Mouse (Mus musculus): Measurements from ENCODE around the gene Misp. TPM values are rescaled to one million over a fixed set of nuclear protein-coding genes. Genes with fewer than 3 reads are reported as not detected.

The Misp gene
- polyA plus RNA-seq, 1 experiment from 2014 or later = 10.2 TPM

- H3K4me3 ChIP-seq = no peak overlapping the region
- peaks cover 29% of the 10 kb centered on the region for H3K4me1 ChIP-seq
- no peaks in the 10 kb centered on the region for H3K27me3 ChIP-seq
- no peaks in the 10 kb centered on the region for H3K9me3 ChIP-seq
- ATAC-seq (ENCODE audit: borderline replicate concordance, extremely low read depth, low FRiP score, low TSS enrichment) = no peak
- 73% methylated on average over 8 of the region's 8 CpGs for WGBS
- H3K36me3 ChIP-seq = no peaks in the 10 kb centered on the region
- 0 out of 2 replicates have a peak overlapping the region, but pooled peaks have one; percentile 9 for H3K27ac ChIP-seq
- H3K4me2 ChIP-seq = no peak overlapping the region
- H3K9ac ChIP-seq = no peak overlapping the region
Observed at GRCm38 (mm10) chr10:79849941-79850628, 29.3 kb downstream of the Misp start.

DNA sequence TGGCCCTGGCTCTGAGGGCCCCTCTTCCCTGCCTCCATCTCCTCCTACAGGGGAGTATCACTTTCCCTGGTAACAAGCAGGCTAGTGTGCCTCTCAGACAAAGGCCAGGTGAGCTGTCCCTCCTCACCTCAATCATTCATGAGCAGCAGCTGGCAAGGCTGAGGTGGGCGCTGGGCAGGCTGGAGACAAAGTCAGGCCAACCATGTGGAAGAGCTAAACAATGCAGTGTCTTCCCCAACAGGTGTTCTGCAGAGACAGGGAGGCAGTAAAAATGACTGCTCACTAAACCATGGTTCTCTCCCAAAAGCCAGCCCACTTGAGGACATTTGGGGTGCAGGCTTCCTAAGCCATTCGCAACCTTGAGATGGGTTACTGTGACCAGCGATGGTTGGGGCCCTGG, 30.9 kb downstream of the Misp start:
- no peak for ATAC-seq (ENCODE audit: borderline replicate concordance, extremely low read depth, low FRiP score, low TSS enrichment)
- Histone ChIP-seq H3K4me1 (peaks cover 34% of the 10 kb centered on the region), H3K9me3 (no peaks in the 10 kb centered on the region), H3K27me3 (no peaks in the 10 kb centered on the region), H3K4me2 (peak overlapping the region; percentile 84), H3K27ac (peak overlapping the region; percentile 100), H3K4me3 (no peak overlapping the region), H3K36me3 (0 out of 2 replicates have a peak, but pooled peaks cover 3% of the 10 kb centered on the region), H3K9ac (peak overlapping the region; percentile 68; the same call in 1 of the 2 replicates)
- 53% methylated on average over 3 of the region's 3 CpGs for WGBS

DNA sequence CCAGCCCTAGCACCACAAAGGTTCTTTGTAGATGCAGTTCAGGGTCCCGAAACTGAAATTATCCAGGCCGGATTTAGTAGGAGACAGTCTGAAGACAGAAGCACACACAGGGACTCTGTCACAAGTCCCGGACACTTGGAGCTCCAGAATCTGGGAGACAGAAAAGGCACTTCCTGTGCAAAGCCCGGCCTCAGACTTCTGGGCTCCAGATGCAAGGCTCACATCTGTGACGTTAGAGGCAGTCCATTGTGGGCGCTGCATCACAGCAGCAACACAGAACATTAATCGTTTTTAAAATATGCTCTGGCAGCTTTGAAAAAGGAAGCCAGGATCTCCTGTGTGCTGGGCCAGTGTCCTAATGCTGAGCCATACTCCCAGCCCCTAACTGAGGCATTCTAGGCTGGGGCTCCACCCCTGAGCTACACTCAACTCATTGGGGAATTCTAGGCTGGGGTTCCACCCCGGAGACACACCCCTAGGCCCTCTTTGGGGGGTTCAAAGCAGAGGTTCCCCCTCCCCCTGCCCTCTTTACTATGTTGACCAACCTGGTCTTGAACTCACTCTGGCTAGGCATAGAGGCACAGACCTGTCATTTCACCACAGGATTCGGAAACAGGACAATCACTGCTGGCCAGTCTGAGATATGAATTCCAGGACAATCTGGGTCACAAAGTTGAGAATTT, 31.5 kb downstream of the Misp start:
- peak overlapping the region; percentile 100 for H3K27ac ChIP-seq
- H3K36me3 ChIP-seq = 0 out of 2 replicates have a peak, but pooled peaks cover 8% of the 10 kb centered on the region
- peak overlapping the region; percentile 72; the same call in 1 of the 2 replicates for H3K4me3 ChIP-seq
- peak overlapping the region; percentile 68 for H3K9ac ChIP-seq
- peaks cover 40% of the 10 kb centered on the region for H3K4me1 ChIP-seq
- H3K27me3 ChIP-seq = no peaks in the 10 kb centered on the region
- peak overlapping the region; percentile 84 for H3K4me2 ChIP-seq
- no peak for ATAC-seq (ENCODE audit: borderline replicate concordance, extremely low read depth, low FRiP score, low TSS enrichment)
- 19% methylated on average over 9 of the region's 9 CpGs for WGBS
- H3K9me3 ChIP-seq = no peaks in the 10 kb centered on the region

DNA sequence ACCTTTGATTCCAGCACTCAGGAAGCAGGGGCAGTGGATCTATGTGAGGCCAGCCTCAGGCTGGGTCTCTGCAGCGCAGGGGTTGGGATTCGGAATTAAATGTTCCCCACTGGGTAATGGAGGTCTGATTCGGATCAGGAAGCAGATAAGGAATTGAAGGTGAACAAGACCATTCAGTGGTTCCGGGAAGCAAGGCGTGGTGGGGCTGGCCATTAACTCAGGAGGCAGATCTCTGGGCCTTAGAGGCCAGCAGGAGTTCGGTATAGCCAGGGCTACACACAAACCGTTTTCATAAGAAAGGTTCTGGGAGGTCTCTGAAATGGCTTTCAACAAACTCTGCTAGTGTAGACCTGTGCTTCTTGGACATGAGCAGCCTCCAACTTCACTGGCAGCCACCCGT, 32.0 kb downstream of the Misp start:
- Histone ChIP-seq H3K27ac (peak overlapping the region; percentile 100), H3K4me3 (peak overlapping the region; percentile 72), H3K9ac (peak overlapping the region; percentile 68), H3K4me1 (peaks cover 46% of the 10 kb centered on the region), H3K9me3 (no peaks in the 10 kb centered on the region), H3K36me3 (0 out of 2 replicates have a peak, but pooled peaks cover 8% of the 10 kb centered on the region), H3K4me2 (peak overlapping the region; percentile 84), H3K27me3 (no peaks in the 10 kb centered on the region)
- 22% methylated on average over 8 of the region's 8 CpGs for WGBS
- ATAC-seq (ENCODE audit: borderline replicate concordance, extremely low read depth, low FRiP score, low TSS enrichment) = no peak

DNA sequence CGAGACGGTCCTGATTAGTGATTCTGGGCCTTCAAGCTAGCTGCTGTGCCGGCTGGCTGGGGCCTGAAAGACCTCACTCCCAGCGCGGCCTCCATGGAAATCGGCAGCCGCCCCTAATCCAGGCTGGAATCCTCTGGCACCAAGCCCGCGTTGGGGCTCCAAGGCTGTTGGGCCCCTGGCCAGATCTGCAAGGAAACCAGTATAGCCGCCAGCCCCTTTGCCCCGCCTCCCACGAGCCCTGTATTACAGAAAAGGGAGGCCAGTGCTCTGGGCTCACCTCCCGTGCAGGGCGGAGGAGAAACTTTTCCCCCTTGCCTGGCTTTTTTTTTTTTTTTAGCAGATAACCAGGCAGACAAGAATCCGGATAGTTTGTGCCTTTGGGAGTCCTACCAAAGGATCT, 32.6 kb downstream of the Misp start:
- Histone ChIP-seq H3K36me3 (0 out of 2 replicates have a peak, but pooled peaks cover 8% of the 10 kb centered on the region), H3K27me3 (no peaks in the 10 kb centered on the region), H3K4me2 (peak overlapping the region; percentile 84), H3K4me1 (peaks cover 51% of the 10 kb centered on the region), H3K9ac (peak overlapping the region; percentile 68), H3K27ac (peak overlapping the region; percentile 100), H3K9me3 (no peaks in the 10 kb centered on the region), H3K4me3 (peak overlapping the region; percentile 72)
- WGBS = under 1% methylated on average over 15 of the region's 15 CpGs
- peak; percentile 79 for ATAC-seq (ENCODE audit: borderline replicate concordance, extremely low read depth, low FRiP score, low TSS enrichment)

DNA sequence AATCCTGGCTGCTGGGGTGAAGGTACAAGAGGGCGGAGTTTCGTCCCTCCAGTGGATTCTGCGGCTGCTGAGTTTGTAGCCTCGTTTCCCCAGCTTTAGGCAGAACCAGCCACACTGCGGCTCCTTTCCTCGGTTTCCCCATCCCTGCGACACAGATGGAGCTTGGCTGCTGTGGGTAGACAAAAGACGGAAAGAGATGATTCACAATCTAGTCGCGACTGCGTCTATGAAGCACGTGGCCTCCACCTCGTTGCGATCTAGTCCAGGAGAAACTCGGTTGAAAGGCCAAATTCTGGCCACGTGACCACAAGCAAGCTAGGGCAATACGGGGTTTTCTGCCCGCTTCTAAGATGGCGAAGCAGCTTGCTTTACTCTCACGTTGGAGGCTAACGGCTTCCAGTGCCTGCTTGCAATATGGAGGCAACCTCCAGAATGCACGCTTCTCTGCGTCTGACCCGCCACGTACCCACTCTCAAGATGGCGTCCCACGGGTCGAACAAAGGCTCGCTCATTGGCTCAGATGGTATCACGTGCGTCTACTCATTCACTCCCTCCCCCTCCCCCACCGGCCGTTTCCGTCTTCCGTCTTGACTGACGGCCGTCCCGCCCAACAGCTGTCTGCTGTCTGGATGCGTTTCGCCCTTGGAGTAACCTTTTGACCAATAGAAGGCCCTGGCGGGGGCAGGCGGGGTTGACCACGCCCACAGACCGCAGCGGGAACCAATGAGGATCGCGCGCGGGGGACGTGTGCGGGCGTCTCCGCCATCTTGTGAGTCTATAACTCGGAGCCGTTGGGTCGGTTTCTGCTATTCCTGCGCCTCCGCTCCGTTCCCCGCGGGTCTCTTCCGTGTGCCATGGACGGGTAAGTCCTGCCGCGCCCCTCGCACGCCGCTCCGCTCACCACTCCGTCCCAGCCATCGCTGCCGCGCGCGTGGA, 33.3 kb downstream of the Misp start, which contains the start of gene Ptbp1:
Gene Ptbp1, plus strand, starts transcription at position 568 of the 936 bp plus-strand sequence.
- Histone ChIP-seq H3K4me1 (peaks cover 58% of the 10 kb centered on the region), H3K36me3 (peaks cover 14% of the 10 kb centered on the region), H3K27me3 (no peaks in the 10 kb centered on the region), H3K9me3 (no peaks in the 10 kb centered on the region), H3K4me2 (peak within 1 kb of the TSS; percentile 86), H3K4me3 (peak within 1 kb of the TSS; percentile 72), H3K9ac (peak within 1 kb of the TSS; percentile 92), H3K27ac (peak within 1 kb of the TSS; percentile 100)
- ATAC-seq (ENCODE audit: borderline replicate concordance, extremely low read depth, low FRiP score, low TSS enrichment) = peak; percentile 89
- WGBS = under 1% methylated on average over 75 of the region's 75 CpGs

DNA sequence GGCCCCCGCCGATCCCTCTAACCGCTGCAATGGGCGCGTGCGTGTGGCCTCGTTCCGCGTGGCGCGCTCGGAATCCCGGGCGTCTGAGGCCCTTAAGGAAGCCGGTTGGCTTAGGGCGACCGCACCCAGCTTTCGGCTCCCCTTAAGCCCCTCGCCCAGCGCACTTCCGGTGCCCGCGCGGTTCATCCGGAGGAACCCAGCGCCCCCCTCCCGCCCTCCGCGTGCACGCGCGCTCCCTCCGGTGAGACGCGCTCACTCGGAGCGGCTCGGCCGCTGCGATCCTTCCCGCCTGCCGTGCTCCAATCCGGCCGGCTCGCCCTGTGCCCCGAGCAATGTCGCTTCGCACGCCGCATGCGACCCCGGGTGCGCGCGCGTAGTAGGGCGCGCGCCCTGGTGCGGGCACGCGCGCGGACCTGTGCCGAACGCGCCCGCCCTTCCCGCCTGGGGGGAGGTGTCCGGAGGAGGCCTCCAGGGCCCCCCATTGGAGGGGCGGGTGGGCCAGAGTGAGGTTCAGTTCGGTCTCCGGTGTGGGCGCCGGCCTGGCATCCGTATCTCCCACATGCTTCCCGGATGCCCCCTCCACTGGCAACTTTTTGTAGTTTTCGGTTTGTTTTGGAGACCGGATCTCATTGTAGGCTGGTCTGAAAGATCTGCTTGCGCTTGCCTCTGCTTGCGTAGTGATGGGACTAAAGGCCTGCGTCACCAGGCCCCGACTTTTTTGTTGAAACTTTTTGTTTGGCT, 34.2 kb downstream of the Misp start:
- H3K27ac ChIP-seq = peak overlapping the region; percentile 100

GRCm38 (mm10) chr10:79855558-79856184, 34.9 kb downstream of the Misp start:
- WGBS = under 1% methylated on average over 10 of the region's 10 CpGs
- H3K9me3 ChIP-seq = no peaks in the 10 kb centered on the region
- H3K27me3 ChIP-seq = no peaks in the 10 kb centered on the region
- H3K9ac ChIP-seq = peak overlapping the region; percentile 92
- peak overlapping the region; percentile 100 for H3K27ac ChIP-seq
- H3K4me3 ChIP-seq = peak overlapping the region; percentile 72
- peaks cover 30% of the 10 kb centered on the region for H3K36me3 ChIP-seq
- H3K4me2 ChIP-seq = peak overlapping the region; percentile 86
- no peak for ATAC-seq (ENCODE audit: borderline replicate concordance, extremely low read depth, low FRiP score, low TSS enrichment)
- peaks cover 65% of the 10 kb centered on the region for H3K4me1 ChIP-seq

More for the DNA sequence above, 34.2 kb downstream of the Misp start:
- WGBS = under 1% methylated on average over 82 of the region's 83 CpGs
- Histone ChIP-seq H3K36me3 (peaks cover 23% of the 10 kb centered on the region), H3K9me3 (no peaks in the 10 kb centered on the region), H3K27me3 (no peaks in the 10 kb centered on the region), H3K4me1 (peaks cover 67% of the 10 kb centered on the region), H3K4me3 (peak overlapping the region; percentile 72), H3K9ac (peak overlapping the region; percentile 92), H3K4me2 (peak overlapping the region; percentile 86)
- peak; percentile 13 for ATAC-seq (ENCODE audit: borderline replicate concordance, extremely low read depth, low FRiP score, low TSS enrichment)

- Histone ChIP-seq H3K27me3 (no peaks in the 10 kb centered on the region), H3K4me1 (peaks cover 60% of the 10 kb centered on the region), H3K36me3 (peaks cover 36% of the 10 kb centered on the region), H3K27ac (peak overlapping the region; percentile 100), H3K9me3 (no peaks in the 10 kb centered on the region), H3K4me3 (peak overlapping the region; percentile 72), H3K9ac (peak overlapping the region; percentile 92), H3K4me2 (peak overlapping the region; percentile 86)
- ATAC-seq (ENCODE audit: borderline replicate concordance, extremely low read depth, low FRiP score, low TSS enrichment) = no peak
- WGBS = 15% methylated on average over 6 of the region's 6 CpGs
Observed at GRCm38 (mm10) chr10:79856280-79856679, 35.5 kb downstream of the Misp start.

DNA sequence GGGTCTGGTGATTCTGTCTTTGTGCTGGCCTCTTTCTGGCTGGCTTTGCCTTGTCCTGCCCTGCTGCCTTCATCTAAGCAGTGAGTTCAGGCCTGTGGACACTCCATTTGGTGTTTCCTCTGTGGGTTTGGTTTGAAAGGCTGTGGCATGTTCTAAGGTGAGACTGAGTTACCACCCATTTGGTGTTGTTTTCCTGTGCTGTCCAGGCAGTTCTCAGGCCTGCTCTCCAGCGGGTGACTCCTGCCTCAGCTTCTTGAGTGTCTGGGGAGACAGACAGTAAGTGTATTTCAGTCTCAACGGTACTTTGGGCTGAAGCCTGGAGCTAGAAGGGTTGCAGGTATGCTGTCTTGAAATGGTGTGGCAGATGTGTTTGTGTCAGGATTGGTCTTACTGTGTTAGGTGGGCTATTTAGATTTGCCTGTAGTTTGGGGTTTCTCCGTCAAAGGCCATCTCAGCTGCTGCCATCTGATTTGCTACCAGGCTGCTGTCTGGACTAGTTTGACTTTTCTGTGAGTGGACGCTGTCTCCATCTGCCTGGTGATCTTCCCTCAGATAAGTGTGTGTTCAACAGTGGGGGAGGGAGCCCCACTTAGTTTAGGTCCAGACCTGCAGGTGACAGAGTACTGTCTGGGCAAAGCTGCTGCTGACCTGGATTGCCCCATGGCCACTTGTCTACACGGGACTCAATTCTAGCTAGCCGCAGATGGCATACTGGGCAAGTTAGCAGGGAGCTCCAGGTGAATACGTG, 36.1 kb downstream of the Misp start:
- Histone ChIP-seq H3K4me2 (peak overlapping the region; percentile 86), H3K27ac (peak overlapping the region; percentile 100), H3K4me3 (peak overlapping the region; percentile 72), H3K27me3 (no peaks in the 10 kb centered on the region), H3K9me3 (no peaks in the 10 kb centered on the region), H3K9ac (peak overlapping the region; percentile 92), H3K4me1 (peaks cover 54% of the 10 kb centered on the region), H3K36me3 (peaks cover 42% of the 10 kb centered on the region)
- WGBS = 8% methylated on average over 7 of the region's 7 CpGs
- no peak for ATAC-seq (ENCODE audit: borderline replicate concordance, extremely low read depth, low FRiP score, low TSS enrichment)

Data from lung, embryonic 15.5 days (tissue).